Mouse (Mus musculus) layer of hippocampus, adult 9-10 months (tissue): Measurements from ENCODE around the gene Macrod2.

ENCODE experiments used
- DNase-seq: peaks from one replicate; pipeline ENCODE4 v3.0.0; 2022; ENCODE audit warnings: low spot score

Macrod2 gene

DNA sequence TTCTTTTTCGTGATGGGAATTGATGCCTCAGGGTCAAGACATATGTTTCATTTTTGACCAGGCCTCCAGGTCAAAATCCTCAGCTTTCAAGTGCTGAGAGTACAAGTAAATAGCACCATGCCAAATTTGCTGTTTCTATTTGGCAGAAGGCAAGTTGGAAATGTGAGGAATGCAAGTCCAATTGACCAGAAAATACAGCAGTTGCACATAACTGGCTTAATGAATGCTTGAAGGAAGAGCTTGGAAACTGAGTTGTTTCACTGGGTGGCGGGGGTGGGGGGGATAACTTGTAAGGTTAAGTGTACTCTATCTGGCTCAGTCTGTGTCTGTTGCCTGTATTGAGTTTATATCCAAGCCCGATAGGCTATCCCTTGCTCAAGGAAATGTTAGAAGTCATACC lies 913.3 kb downstream of the Macrod2 start:
- no peak for DNase-seq

DNA sequence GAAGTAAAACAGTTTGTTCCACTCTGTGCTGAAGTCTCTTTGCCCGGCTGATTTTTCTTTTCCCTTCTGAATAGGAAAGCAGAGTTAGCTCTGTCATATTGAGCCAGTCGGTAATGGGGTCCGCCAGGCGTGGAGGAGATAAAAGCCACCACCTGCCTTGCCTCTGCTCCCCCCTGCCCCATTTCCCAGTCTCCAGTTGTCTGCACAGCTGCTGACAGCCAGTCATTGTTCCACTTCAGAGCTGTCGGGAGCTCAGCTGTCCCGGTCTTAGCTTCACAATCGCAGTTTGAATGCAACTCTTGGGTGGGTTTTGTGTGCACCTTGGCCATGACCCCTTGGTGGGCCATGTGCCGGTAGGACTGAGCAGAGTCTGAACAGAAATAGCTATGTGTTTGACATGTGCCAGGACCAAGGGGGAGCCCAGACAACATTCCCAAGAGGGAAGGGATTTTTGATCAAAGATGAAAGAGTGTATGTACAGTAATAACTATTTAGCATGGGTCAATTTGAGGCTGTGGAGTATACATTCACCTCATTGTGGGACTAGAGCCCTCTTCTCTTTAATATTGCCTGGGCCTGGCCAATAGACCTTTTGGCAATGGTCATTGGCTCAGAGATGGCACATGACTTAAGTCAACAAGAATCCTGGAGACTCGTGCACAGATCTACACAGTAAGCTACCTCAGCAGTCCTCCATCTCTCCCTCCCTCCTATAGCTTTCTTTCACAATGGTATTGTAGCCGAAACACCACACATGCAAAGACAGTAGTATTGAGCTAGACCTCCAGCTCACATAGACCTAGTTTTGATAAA lies 917.2 kb downstream of the Macrod2 start:
- DNase-seq, result no peak

- no peak for DNase-seq
Measured at GRCm38 (mm10) chr2:141315349-141315748, 920.2 kb downstream of the Macrod2 start.

GRCm38 (mm10) chr2:141323956-141324460 lies 928.9 kb downstream of the Macrod2 start:
- no peak for DNase-seq

GRCm38 (mm10) chr2:141327296-141327695 lies 932.2 kb downstream of the Macrod2 start:
- DNase-seq, result no peak

DNA sequence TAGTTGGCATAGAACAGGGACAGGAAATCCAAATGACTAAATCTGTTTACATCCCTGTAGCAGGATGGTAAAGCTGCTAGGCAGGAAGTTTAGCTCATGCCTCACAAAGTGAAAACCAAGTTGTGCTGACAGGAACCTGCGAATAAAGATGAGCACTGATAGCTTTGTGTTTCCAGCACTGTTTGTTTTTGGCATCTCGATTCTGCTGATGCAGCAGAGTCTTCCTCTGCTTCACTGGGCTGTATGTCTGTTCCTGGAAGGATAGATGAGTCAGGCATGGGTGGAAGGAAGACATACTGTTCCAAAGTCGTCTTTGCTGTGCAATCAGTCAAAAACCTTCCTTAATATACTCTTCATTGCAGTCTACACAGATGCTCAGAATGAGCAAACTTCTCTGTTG lies 942.6 kb downstream of the Macrod2 start:
- no peak for DNase-seq

GRCm38 (mm10) chr2:141343988-141344535 lies 949.0 kb downstream of the Macrod2 start:
- no peak for DNase-seq

DNA sequence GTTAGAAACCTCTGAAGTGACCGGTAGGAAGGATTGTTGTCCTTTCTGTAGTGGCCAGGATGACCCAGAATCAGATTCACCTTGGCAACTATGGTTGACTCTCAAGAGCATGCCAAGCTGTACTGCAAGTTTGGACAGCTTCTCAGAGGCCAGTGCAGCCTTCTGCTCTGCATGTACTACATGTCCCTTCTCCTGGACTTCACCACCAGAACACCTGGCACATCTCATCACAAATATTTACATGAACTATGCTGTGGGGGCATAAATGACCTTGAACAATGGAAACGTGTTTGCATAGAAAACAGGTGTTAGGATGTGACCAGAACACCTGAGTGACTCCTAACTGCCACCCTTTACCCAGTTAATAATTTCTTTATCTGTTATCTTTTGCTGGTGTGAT lies 957.5 kb downstream of the Macrod2 start:
- no peak for DNase-seq

DNA sequence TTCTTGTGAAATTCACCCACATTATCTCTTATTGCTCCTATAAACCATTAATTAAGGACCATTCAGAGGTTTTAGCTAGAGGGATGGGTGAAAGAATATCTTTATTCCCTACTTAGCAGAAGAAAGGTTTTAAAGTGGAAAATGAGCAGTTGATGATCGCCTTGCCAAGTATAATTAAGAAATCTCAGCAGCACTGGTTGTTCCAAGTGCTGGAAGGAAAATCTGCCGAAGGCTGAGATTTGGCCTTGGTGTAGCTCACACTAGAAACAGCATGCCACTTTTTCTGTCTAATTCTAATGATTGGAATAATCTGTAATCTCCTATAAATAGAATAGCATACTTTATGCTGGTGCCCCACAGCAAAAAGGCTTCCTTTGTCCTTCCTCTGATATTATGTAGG lies 993.5 kb downstream of the Macrod2 start:
- no peak for DNase-seq

DNA sequence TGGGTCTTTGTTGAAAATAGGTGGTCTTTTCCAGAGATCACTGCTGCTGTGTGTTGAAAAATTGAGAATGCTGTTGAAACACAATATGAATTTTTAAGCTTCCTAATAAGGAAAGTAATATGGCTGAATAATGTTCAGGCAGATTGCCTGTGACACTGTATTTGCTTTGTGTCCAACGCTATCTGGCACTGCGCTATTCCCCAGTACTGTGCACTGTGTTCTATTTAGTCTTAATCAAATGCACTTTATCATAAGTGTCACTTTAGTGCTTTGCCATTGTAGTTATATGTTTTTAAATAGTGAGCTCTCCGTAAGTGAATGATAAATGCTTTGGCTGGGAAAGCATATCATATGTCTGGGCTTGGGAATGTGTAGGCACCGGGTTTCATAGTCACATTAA lies 996.1 kb downstream of the Macrod2 start:
- DNase-seq, result no peak

DNA sequence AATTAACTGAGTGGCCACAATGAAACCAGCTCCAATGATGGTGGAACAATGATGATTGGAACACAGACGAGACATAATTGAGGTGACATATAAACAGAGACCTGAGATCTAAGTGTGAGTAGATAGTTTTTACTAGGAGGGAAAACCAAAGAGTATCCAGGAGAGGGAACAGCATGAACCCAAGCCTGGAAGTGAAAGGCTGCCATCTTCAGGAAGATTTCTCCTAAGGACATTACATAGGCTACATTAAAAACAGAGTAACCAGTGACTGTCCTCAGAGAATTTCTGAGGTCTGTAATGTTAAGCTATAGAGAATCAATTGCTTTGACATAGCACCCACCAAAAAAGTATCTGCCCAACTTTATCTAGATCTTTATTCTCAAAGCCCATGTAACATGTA lies 999.7 kb downstream of the Macrod2 start:
- DNase-seq, result no peak

- DNase-seq, result no peak
Measured at GRCm38 (mm10) chr2:141408766-141409165, 1013.7 kb downstream of the Macrod2 start.

GRCm38 (mm10) chr2:141416436-141416835 lies 1021.3 kb downstream of the Macrod2 start:
- no peak for DNase-seq

DNA sequence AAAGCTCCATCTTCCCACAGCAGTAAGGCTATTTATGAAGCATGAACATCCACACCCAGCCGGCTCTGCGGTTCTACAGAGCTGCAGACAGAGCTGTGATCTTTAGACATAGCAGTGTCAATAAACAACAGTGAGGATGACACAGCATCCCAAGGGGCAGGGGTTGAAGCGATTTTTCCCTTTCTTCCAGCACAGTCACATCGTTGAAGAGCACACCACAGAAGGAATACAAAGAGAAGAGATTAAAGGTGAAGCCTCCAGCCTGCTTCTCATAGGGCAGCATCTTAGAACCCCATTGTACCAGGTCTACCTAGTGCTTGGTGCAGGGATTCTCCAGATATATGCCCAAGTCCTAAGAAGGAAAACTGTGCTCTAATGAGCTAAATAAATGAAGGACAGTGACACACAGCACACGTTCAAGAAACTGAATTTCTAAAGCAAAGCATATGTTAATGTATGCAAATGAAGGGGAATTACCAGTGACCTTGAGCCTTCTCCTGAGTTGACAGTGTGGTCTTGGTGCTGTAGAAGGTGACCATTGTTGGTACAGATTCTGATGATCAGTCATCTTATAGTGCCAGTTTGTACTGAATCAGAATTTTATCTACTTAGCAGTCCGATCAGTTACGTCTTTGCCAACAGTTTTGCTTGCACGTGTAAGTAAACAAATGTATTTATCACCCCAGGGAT lies 1021.9 kb downstream of the Macrod2 start:
- no peak for DNase-seq

DNA sequence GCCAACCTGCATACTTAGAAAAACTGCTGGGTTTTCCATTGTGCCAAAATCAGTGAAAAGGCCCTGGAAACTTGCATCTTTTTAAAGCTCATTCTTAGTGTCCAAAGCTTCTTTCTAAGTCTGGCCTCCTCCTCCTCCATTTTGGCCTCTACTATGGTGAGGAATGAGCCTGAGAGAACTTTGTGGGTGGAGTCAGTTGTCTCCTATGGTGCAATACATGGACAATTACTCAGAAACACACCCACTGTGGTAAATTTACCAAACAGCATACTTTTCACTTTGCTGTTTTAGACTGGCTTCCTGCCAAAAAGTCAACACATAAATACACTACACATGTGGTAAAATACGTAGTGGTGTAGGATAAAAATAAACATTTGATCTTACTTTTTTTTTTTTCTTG lies 1024.7 kb downstream of the Macrod2 start:
- DNase-seq, result no peak

DNA sequence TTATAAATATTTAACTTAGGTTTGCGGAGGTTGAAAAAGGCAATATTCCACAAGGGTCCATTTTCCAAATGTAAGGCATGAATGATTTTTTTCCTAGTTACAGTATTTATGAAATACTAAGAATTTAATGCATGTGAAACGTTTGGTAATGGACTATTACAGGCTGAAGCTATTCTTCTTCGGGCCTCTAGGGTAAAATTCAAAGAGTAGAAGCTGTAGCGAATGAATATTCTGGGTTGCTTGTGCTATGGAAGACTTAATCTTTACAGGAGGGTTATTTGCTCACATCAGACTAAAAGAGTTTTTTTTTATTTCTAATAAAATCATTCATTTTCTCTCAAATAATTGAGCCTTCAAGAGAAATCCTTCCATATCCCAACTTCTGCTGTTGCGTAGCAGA lies 1039.0 kb downstream of the Macrod2 start:
- DNase-seq, result no peak

GRCm38 (mm10) chr2:141434731-141435570 lies 1039.8 kb downstream of the Macrod2 start:
- DNase-seq, result peak; percentile 25

DNA sequence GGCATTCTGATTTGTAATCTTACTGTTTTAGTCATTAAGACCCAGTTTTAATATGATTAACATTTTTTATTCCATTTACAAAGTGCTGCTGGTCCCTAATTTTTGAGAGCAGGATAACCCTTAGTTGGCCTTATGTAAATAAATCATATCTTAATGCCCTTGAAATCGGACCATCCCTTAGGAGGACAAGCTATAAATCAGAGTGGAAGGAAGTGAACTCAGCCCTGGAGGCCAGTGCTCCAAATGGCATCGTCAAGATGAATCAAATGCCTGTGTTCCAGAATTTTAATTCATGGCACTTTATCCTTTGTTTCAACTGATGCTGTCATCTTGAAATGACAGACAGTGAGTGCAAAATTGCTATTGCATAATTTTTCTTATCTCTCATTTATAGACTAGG lies 1046.8 kb downstream of the Macrod2 start:
- no peak for DNase-seq

DNA sequence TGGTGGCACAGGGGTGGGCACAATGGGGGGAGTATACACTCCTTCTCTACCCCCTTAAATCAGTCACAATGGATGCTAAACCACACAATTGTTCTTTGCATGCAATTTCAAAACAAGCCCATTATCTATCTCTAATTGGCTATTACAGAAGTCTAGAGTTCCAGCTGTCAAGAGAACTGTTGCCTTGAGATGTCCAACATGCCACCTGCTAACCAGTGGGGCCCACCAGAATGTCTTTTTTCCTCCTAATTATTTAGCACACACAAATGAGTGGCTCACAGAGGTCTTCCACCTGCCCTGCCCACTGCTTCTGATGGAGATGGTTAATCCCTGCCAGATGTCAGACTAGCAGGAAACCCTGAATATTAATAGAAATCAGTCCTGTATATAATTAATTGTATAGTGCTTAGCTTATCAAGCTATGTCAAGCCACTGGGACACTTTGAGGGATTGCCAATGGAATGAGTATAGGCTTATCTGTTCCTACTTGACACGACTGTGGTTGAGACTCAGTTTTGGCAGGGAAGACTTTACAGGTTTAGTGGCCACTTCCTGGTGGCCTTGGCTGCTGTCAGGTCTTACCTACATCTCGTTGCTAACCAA lies 1054.1 kb downstream of the Macrod2 start:
- no peak for DNase-seq

- no peak for DNase-seq
Measured at GRCm38 (mm10) chr2:141463946-141464345, 1068.8 kb downstream of the Macrod2 start.

- no peak for DNase-seq
Measured at GRCm38 (mm10) chr2:141472791-141473190, 1077.7 kb downstream of the Macrod2 start.

DNA sequence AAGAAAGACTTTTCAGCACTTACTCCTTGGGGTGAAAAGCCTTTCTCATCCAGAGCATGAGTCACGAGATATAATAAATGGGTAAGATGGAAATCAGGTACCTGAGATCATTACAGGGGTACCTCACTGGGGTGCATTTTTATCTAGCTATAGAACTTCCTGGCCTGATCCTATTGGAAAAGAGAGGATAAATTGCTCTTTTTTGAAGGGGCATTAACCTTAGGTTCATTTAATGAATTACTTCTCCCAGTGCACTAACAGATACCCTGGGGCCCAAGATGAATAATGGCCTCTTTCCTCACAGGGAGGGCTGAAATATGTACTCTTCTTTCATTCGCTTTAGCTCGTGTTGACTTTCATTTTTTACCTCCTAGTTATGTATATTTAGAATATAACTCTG lies 1082.5 kb downstream of the Macrod2 start:
- DNase-seq, result no peak
